Mouse (Mus musculus): ENCODE measurements at regions not wholly inside any gene's neighbourhood (a gene's known extent, or its start where the extent isn't known, plus 50 kb on each side); places are given as distances from the start of the nearest gene placed in this dataset.

DNA sequence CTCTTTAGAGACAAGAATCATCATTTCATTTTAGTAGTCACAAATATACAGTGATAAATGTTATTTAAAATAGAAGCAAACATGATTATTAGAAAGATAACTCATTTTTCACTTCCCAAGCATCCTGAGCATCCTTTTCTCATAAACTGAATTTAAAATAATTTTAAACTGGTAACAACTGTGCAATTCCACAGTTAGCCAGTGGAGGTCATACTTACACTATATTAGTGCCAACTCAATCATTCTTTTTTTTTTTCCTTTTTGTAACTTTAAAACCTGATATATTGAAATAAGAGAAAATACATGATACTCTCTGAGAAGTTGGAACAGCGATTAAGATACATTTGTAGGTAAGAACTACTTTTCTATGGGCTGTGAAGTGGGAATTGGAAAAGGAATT is 113.2 kb upstream of the Gm17509 start:
- peak; percentile 11 for DNase-seq (ENCODE audit: low read depth)

DNA sequence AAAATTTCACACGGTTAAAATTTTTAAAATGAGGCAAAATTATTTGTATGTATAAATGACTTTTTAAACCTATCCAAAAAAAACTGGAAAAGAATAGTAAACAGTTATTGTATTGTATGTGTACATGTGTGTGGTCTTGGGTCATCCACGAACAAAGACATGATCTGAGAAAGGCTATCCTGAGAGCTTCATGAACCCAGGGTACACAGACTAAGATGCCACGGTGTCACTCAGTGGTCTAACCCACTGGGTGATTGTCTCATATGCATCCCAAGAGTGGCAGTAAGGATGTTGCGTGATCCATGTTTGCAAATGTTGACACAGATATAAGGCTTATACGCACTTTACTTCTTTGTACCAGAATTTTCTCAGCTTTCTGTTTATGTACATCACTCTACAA is 113.7 kb upstream of the Gm17509 start:
- DNase-seq (ENCODE audit: low read depth) = no peak

DNA sequence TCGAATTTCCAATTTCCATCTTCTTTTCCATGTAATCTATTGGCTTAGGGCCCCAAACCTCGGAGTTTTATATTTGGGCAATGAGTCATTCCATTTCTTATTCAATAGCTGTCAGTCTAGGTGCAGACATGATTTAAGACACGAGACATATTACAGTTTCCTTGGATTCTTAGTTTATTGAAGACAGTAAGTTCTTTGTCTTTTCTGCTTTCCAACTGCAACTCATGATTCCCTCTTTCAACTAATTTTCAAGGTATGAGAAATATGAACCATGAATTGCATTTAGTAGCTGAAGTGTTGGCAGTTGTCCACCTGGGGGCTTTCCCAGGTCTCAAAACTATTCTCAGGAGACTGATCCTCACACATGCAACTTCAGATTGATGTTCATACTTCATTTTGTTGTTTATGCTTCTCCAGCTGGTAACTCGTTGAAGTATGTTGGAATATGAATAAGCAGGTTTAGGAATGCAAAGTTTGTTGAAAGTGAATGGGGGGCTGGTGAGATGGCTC is 160.3 kb upstream of the Gm17509 start:
- no peak for DNase-seq (ENCODE audit: low read depth)

DNA sequence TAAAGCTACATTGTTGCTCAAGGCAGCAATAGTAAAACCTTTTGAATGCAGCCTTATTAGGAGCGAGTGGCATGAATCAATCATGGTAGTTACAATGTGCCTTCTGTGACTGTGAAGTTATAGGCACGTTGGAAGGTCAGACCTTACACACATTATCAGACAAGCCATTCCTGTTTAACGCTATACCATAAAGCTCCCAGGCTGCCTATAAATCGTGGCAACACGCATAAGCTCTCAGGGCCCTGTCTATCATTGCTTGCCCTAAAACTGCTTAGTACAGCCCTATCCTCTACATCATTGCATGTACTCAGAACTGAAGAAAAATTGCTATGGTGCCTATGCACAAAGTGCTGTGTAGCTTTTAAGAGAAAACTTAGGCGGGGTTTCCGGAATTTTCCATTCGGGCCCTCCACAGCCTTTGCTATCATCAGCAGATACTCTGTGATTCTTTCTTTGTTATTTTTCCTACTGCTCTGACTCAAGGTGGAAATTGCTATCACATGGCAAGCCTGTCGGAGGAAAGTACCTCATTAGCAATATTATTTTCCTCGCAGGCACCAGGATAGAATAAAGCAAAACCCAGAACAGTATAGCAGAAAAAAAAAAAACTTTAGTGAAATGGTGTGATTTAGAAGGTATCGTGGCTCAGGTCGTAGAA is 162.7 kb upstream of the Gm17509 start:
- DNase-seq (ENCODE audit: low read depth) = no peak

DNA sequence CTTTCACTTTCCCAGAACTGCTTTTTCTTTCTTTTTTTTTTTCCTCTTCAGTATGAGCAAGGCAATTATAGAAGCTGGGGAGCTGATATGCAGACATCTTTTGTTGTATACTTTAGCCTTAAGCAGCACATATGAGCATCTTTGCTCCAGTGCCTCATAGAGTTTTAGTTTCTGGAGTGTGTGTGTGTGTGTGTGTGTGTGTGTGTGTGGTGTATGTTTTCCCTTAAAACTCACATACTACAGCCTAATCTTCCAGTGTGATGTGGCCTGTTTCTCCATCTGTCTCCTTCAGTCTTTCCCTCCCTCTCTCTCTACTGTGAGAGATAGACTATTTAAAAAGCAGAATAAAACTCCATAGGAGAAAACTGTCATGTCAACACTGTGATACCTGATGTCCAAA is 169.4 kb upstream of the Gm17509 start:
- no peak for DNase-seq (ENCODE audit: low read depth)

DNA sequence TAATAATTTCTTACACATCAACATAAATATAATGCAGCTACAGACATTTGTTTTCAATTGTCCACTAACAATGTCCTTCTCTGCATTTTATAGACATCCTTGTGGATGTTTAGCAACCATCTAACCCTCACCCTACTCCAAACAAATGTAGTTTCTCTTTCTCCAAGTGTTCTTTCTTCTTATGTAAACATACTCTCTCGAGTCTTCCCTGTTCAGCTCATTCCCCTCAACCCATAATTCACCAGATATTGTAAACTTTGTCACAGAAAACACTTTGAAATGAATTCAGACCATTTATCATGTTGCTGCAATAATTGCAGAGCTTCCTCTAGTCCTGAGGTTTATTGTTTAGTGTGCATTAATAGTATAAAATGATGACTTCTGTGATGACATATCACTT is 172.6 kb upstream of the Gm17509 start:
- no peak for DNase-seq (ENCODE audit: low read depth)

DNA sequence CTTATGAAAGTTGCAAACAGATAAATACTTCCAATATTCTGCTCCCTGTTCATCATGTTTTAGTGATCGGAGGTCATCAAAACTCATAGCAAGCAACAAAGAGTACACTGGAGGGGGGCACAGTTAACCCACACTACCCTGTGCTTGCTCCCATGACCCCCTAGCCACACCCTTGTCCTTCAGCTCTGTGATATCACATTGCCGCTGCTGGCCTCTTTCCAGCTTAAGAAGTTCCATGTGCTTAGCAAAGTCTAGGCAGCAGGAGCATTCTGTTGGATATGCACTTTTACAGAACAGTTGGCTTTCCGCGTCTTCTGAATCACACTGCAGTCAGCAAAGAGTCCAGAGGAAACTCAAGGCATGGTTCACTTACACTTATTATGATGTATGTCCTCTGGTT is 180.4 kb upstream of the Gm17509 start:
- no peak for DNase-seq (ENCODE audit: low read depth)

DNA sequence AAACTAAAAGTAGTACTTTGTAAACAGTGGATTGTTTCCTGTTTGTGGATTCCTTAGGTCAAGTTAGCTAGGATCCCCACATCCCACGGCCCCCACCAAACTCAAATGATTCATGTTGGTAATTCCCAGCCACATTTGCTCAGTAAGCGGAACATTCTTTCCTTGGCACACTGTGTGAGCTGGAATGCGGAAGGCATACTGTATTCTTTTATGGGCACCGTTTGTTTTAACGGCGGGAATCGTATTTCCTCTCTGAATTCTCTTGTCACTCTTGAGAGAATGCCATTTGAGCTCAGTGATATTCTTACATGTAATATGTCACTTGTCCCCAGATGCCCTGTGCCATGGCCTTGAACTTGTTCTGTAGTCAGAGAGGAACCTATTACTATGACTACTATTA is 189.1 kb upstream of the Gm17509 start:
- no peak for DNase-seq (ENCODE audit: low read depth)

DNA sequence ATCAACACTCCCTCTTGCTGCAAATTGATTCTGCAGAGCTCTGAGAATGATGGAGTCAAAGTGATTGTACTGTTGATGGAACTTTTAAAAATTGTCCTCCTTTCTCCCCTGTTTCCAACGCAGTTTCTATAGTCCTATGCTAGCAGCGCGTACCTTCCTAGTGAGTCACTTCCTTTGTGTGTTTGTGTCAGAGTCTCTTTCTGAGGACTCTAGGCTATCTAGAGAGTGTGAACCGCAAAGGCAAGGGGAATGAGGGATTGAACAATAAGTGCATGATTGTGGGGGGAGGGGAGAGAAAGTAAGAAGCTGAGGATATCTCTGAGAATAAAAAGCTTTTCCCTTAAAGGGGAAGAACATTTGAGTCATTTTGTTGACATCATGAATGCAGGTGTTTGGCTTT is 188.5 kb upstream of the Hcn1 start:
- DNase-seq (ENCODE audit: low read depth) = no peak

DNA sequence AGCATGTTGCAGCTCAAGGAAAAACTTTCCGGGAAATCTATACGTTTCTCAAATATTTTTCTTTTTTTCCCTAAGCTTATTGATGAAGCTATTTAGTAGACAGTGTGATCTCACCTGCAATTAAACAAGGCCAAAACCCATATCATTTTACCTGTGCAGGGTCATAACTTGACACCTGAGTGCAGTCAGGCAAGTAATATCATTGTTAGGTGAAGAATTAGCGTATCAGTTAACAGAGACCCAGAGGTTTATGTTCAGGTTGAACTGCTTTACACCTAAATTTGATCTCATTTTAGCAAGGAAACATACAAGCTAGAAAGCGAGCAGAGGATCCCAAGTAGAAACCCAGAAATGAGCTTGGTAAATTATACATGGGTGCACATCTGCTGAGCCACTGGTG is 178.6 kb upstream of the Hcn1 start:
- no peak for DNase-seq (ENCODE audit: low read depth)

DNA sequence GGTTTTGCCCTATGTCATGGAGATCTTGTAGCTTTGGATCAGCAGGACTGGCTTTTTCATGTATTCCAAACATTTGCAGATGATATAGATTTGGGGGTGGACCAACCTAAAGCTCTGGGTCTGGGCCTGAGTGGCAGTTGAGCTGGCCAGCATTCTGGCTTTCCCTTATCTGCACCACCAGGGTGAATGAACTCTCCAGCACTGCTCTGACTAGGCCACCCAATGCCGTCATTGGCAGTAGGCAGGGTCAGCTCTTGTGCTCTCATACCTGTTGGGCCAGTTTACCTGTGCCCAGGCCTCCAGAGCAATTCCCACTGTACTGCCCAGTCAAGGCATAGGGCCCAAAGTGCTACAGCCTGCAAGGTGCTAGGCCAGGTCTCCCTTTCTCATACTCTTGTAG is 177.1 kb upstream of the Hcn1 start:
- DNase-seq (ENCODE audit: low read depth) = no peak

DNA sequence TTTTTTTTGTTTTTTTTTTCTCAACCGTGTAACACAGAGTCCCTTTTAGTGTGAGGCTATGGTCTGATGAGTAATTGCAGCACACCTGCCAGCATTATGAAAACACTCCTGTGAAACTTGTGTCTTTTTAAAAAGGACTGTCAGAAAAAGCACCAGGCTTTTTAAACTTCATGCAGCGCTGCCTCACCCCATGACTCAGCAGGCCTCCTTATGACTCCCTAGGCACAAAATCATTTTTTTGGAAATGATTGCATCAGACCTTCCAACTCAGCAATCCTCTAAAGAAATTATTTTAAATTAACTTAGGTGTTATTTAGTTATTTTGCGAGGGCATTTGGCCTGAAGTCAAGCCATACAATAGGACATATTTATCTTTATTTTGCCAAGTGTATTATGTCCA is 134.7 kb upstream of the Hcn1 start:
- no peak for DNase-seq (ENCODE audit: low read depth)

DNA sequence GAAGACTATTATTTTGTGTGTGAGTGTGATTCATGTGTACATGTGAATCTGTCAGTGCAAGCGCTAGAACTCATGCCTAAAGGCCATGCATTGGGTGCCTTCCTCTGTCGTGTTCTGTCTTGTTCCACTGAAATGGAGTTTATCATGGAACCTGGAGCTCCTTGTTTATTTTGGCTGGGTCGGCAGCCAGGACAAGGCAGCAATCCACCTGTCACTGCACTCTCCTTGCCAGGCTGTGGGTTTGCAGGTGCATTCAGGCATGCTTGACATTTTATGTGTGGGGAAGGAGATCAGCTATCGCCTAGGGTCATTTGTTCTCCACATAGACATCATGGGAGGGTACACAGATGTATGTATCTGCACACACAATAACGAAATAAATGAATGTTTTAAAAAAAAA is 129.4 kb upstream of the Hcn1 start:
- no peak for DNase-seq (ENCODE audit: low read depth)

DNA sequence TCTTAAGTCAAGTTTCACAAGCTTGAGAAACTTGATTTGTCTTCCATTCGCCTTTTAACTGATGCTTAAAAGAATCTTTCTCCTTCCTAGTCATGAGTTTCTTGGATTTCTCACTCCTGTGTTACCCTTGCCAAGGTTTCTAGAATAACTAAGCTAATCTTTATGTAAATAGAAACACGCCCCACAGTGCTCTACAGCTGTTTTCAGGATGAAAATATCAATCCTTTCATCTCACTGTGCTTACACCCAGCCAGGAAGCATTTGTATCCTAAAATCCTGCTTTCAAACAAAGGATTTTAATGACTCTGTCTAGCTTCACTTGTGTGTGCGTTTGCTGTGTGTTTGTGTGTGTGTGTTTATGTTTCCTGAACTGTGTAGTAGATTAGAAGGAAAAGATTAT is 119.5 kb upstream of the Hcn1 start:
- no peak for DNase-seq (ENCODE audit: low read depth)

DNA sequence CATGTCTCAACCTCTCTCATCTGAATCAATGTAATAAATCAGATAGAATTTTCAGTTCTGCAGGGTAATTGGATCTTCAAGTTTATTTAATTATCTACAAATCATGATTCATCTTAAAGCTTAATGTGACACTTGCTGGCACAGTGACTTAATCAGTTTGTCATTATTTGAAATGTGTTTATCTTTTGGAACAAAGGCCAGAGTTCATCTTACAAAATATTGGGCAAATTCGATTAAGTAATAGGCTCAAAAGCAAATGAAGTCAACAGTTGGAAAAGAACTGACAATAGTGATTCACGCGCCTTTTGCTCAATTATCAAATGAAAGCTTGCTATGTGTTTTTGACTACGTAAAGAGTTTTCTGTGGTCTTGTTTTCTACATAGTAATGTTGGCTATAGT is 93.4 kb upstream of the Hcn1 start:
- no peak for DNase-seq (ENCODE audit: low read depth)

DNA sequence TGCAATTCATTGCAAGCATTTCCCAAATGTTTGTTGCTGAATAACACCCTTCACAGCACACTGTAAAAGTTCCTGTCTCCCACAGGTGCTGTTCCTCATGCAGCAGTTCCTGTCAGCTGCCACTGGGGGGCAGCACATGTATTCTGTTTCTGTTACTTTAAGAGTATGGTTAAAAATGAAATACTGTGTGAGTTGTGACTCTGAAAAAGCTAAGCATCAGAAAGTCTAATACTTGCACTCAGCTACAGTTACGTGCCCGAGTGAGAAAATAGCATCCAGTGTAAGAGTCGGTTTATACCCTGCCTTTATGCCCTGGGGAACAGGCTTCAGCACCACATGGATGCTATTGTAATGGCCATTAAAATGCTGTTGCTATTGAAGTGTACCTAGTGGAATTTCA is 52.0 kb upstream of the Hcn1 start:
- DNase-seq (ENCODE audit: low read depth) = peak; percentile 50

Measured in induced T-regulatory cell, adult 2 months (primary cell).